Mouse (Mus musculus) adrenal gland, postnatal 25 days (tissue): ENCODE data around the gene Slc6a17. TPM values are rescaled to one million over a fixed set of nuclear protein-coding genes. Genes with fewer than 3 reads are reported as not detected.

Source experiments
- total RNA-seq: library from RNA; stranded (reverse); gene quantifications from 2 replicates; pipeline ENCODE4 v1.2.3, GENCODE M21; 2021

Gene Slc6a17
- total RNA-seq, 1 experiment from 2014 or later, result 2.7 TPM

Other genes with a start within 250 kb of the Slc6a17 start
- 74.6 and 91.9 TPM in 2 replicates for gene Lamtor5, start 239.2 kb downstream of the Slc6a17 start, total RNA-seq
- 0.36 and 0.52 TPM in 2 replicates for gene Slc16a4, start 226.8 kb downstream of the Slc6a17 start, total RNA-seq
- 40.8 and 43.7 TPM in 2 replicates for gene Rbm15, start 184.3 kb downstream of the Slc6a17 start, total RNA-seq
- 7.6 and 8.3 TPM in 2 replicates for gene Kcnc4, start 58.5 kb downstream of the Slc6a17 start, total RNA-seq
- not detected in 2 replicates for gene Ubl4b, start 37.1 kb upstream of the Slc6a17 start, total RNA-seq
- not detected in 2 replicates for gene Alx3, start 77.0 kb upstream of the Slc6a17 start, total RNA-seq
- not detected in 2 replicates for gene Gm10961, start 113.3 kb upstream of the Slc6a17 start, total RNA-seq
- 33.3 and 38.3 TPM in 2 replicates for gene Strip1, start 113.7 kb upstream of the Slc6a17 start, total RNA-seq
- gene Ahcyl1, start 178.5 kb upstream of the Slc6a17 start, total RNA-seq, result 211 and 235 TPM in 2 replicates
- gene Csf1, start 242.5 kb upstream of the Slc6a17 start, total RNA-seq, result 14.7 and 15.1 TPM in 2 replicates